Mouse (Mus musculus) neural tube, embryonic 12.5 days (tissue): ENCODE results near the gene Cyp17a1. TPM values are rescaled to one million over a fixed set of nuclear protein-coding genes. Genes with fewer than 3 reads are reported as not detected.

Experiments
- ATAC-seq: fragments of 200-750 bp; cut with Nextera tagmentation; 2 replicates; pipeline ENCODE4 v1.8.0; 2017; ENCODE audit warnings: low read depth, mild to moderate bottlenecking, moderate TSS enrichment, moderate library complexity; ENCODE audit not compliant: low FRiP score
- H3K27ac ChIP-seq: fragments of 300-500 bp; sonication (generic); 2 replicates; pipeline ENCODE4 v1.5.1; 2016
- H3K27me3 ChIP-seq: fragments of 300-500 bp; sonication (generic); replicated peaks from 2 replicates; pipeline ENCODE4 v1.6.1; 2016; ENCODE audit warnings: mild to moderate bottlenecking
- H3K36me3 ChIP-seq: fragments of 300-500 bp; sonication (generic); 2 replicates; pipeline ENCODE4 v1.6.1; 2016; ENCODE audit warnings: mild to moderate bottlenecking
- H3K4me1 ChIP-seq: fragments of 300-500 bp; sonication (generic); 2 replicates; pipeline ENCODE4 v1.6.1; 2016
- H3K4me2 ChIP-seq: fragments of 300-500 bp; sonication (generic); replicated peaks from 2 replicates; pipeline ENCODE4 v1.6.1; 2016; ENCODE audit warnings: mild to moderate bottlenecking
- H3K4me3 ChIP-seq: fragments of 300-500 bp; sonication (generic); 2 replicates; pipeline ENCODE4 v1.5.1; 2016
- H3K9ac ChIP-seq: fragments of 300-500 bp; sonication (generic); 2 replicates; pipeline ENCODE4 v1.6.1; 2016; ENCODE audit warnings: mild to moderate bottlenecking
- H3K9me3 ChIP-seq: fragments of 300-500 bp; sonication (generic); 2 replicates; pipeline ENCODE4 v1.6.1; 2016; ENCODE audit warnings: mild to moderate bottlenecking
- WGBS: fragments of 180-500 bp; shearing (Covaris S2); methylation state at CpG from one replicate; pipeline ENCODE4 v1.1.7; 2016; 5-methylcytosine and 5-hydroxymethylcytosine counted together
- polyA plus RNA-seq: library from polyadenylated mRNA; unstranded; fragments of >200 nt; fragmentation: Nextera tagmentation; extraction: Ambion mirVana; gene quantifications from 2 replicates; pipeline ENCODE4 v1.2.1, GENCODE M21; 2016

Cyp17a1 gene
- polyA plus RNA-seq, 1 experiment from 2014 or later: not detected

- Histone ChIP-seq H3K4me3 (no peak overlapping the region), H3K27me3 (no peaks in the 10 kb centered on the region), H3K9ac (no peak overlapping the region), H3K27ac (no peak overlapping the region), H3K4me2 (no peak overlapping the region), H3K9me3 (no peaks in the 10 kb centered on the region), H3K4me1 (peaks cover 52% of the 10 kb centered on the region), H3K36me3 (peaks cover 6% of the 10 kb centered on the region; the same call in 1 of the 2 replicates)
- WGBS: 85% methylated on average over 14 of the region's 14 CpGs
- no peak for ATAC-seq
Measured at GRCm38 (mm10) chr19:46620016-46620808, 52.8 kb downstream of the Cyp17a1 start.

- Histone ChIP-seq H3K4me3 (no peak overlapping the region), H3K27me3 (no peaks in the 10 kb centered on the region), H3K27ac (no peak overlapping the region), H3K9ac (no peak overlapping the region), H3K36me3 (no peaks in the 10 kb centered on the region; the same call in 1 of the 2 replicates), H3K4me2 (no peak overlapping the region), H3K4me1 (peaks cover 45% of the 10 kb centered on the region), H3K9me3 (no peaks in the 10 kb centered on the region)
- ATAC-seq: no peak
- 93% methylated on average over 6 of the region's 6 CpGs for WGBS
Measured at GRCm38 (mm10) chr19:46619518-46619917, 53.5 kb downstream of the Cyp17a1 start.

GRCm38 (mm10) chr19:46619001-46619400, 54.0 kb downstream of the Cyp17a1 start:
- WGBS: 90% methylated on average over 19 of the region's 19 CpGs
- H3K4me1 ChIP-seq: peaks cover 40% of the 10 kb centered on the region
- no peak for ATAC-seq

GRCm38 (mm10) chr19:46618322-46618721, 54.6 kb downstream of the Cyp17a1 start:
- H3K4me3 ChIP-seq: no peak overlapping the region
- H3K4me1 ChIP-seq: peaks cover 34% of the 10 kb centered on the region
- no peak overlapping the region for H3K9ac ChIP-seq
- no peaks in the 10 kb centered on the region for H3K9me3 ChIP-seq
- no peaks in the 10 kb centered on the region for H3K27me3 ChIP-seq
- no peak overlapping the region for H3K27ac ChIP-seq
- H3K4me2 ChIP-seq: no peak overlapping the region
- peaks cover 9% of the 10 kb centered on the region for H3K36me3 ChIP-seq
- ATAC-seq: no peak
- 63% methylated on average over 9 of the region's 9 CpGs for WGBS

More at GRCm38 (mm10) chr19:46619001-46619400, 54.0 kb downstream of the Cyp17a1 start:
- no peak overlapping the region for H3K4me2 ChIP-seq
- H3K36me3 ChIP-seq: peaks cover 5% of the 10 kb centered on the region
- no peaks in the 10 kb centered on the region for H3K9me3 ChIP-seq
- no peak overlapping the region for H3K4me3 ChIP-seq
- H3K27ac ChIP-seq: no peak overlapping the region
- H3K27me3 ChIP-seq: no peaks in the 10 kb centered on the region
- H3K9ac ChIP-seq: no peak overlapping the region

GRCm38 (mm10) chr19:46617361-46617760, 55.6 kb downstream of the Cyp17a1 start:
- ATAC-seq: no peak
- peaks cover 24% of the 10 kb centered on the region for H3K4me1 ChIP-seq
- H3K4me2 ChIP-seq: no peak overlapping the region
- H3K9me3 ChIP-seq: no peaks in the 10 kb centered on the region
- peaks cover 9% of the 10 kb centered on the region for H3K36me3 ChIP-seq
- H3K9ac ChIP-seq: no peak overlapping the region
- H3K4me3 ChIP-seq: no peak overlapping the region
- WGBS: 94% methylated on average over 8 of the region's 8 CpGs
- H3K27me3 ChIP-seq: no peaks in the 10 kb centered on the region
- no peak overlapping the region for H3K27ac ChIP-seq

Other genes starting within 250 kb of the Cyp17a1 start
- gene Trim8, start 171.5 kb downstream of the Cyp17a1 start, polyA plus RNA-seq: 39.1 and 43.0 TPM in 2 replicates
- gene Arl3, start 100.0 kb downstream of the Cyp17a1 start, polyA plus RNA-seq: 190 and 194 TPM in 2 replicates
- gene Sfxn2, start 99.8 kb downstream of the Cyp17a1 start, polyA plus RNA-seq: 11.4 and 12.2 TPM in 2 replicates
- gene Wbp1l, start 74.1 kb downstream of the Cyp17a1 start, polyA plus RNA-seq: 53.4 and 54.8 TPM in 2 replicates
- 17.2 TPM in 2 replicates for gene Borcs7, start 16.7 kb upstream of the Cyp17a1 start, polyA plus RNA-seq
- 30.8 and 32.2 TPM in 2 replicates for gene As3mt, start 34.3 kb upstream of the Cyp17a1 start, polyA plus RNA-seq
- gene Cnnm2, start 88.4 kb upstream of the Cyp17a1 start, polyA plus RNA-seq: 8.4 and 9.0 TPM in 2 replicates